Mouse (Mus musculus) spleen, adult 2 months (tissue): Measurements from ENCODE around the gene Rnf213.

Experiments used
- CTCF ChIP-seq: fragments of 200-500 bp; IDR thresholded peaks from 2 replicates; pipeline ENCODE4 v1.5.1; 2011; ENCODE audit warnings: mild to moderate bottlenecking, inconsistent platforms; ENCODE audit not compliant: insufficient read depth, insufficient read length, insufficient replicate concordance; ENCODE audit errors: extremely low read depth
- POLR2A ChIP-seq: fragments of 200-500 bp; IDR thresholded peaks from 2 replicates; pipeline ENCODE4 v1.6.1; 2011; ENCODE audit warnings: low read depth, low read length, inconsistent platforms

GRCm38 (mm10) chr11:119438776-119439175, 45.9 kb downstream of the Rnf213 start:
- TF ChIP-seq POLR2A (no peak), CTCF (no peak)
